Mouse (Mus musculus): ENCODE measurements at regions not wholly inside any gene's neighbourhood (a gene's known extent, or its start where the extent isn't known, plus 50 kb on each side); places are given as distances from the start of the nearest gene placed in this dataset.

DNA sequence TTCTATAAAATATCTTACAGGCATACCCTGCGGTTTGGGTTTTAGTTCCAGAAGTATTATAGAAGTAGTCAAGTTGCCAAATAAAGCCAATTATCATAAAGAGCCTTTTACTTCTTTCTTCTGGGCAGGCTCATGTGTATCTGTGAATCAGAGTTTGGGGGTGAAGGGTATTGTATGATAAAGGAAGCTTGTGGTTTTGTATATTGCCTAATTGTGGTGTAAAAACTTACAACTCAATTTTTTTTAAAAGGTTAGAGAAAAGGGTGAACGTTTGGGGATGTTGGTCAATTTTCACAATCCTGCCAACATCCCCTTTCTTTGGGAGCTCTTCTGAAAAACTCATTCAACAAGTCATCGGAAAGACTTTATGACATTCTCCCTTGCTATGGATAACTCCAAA is 219.0 kb upstream of the Gpr149 start:
- TF ChIP-seq CTCF (IDR thresholded peaks at IDR 0.05; ENCODE audit: low read depth, low read length) (no peak), POLR2A (IDR thresholded peaks at IDR 0.05; ENCODE audit: borderline replicate concordance, low read depth, low read length) (no peak)
